Mouse (Mus musculus) lung, postnatal 0 days (tissue): Measurements from ENCODE around the gene Gm49361.

ENCODE experiments used
- CTCF ChIP-seq: IDR thresholded peaks from 2 replicates; pipeline ENCODE4 v1.5.1; 2016; ENCODE audit warnings: antibody characterized with exemption, mild to moderate bottlenecking
- EP300 ChIP-seq: IDR thresholded peaks from 2 replicates; pipeline ENCODE4 v1.6.1; 2016; ENCODE audit warnings: antibody characterized with exemption, mild to moderate bottlenecking, control low read depth

DNA sequence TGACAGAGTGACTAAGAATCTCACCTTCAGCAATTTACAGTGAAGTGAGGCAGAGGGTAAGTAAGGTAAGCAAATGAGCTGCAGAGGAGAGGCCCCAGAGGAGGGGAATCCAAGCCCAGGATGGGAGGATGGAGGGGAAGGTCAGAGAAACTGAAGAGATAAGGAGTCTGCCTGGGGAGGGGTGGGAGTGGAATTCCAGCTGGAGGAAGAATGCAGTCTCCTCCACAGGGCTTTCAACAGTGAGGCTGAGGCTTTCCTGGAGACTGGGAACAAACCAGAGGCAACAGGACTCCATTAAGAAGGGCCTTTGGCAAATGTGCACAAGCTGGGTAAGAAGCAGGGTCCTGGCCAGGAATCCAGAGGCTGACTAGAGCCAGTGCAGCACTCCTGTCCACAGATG is 8.8 kb downstream of the Gm49361 start:
- TF ChIP-seq CTCF (no peak), EP300 (no peak)
